Mouse (Mus musculus) layer of hippocampus, adult 8-10 months (tissue): ENCODE results near the gene Rnf186. TPM values are rescaled to one million over a fixed set of nuclear protein-coding genes. Genes with fewer than 3 reads are reported as not detected.

Experiments used
- DNase-seq, 2 experiments: peaks; one replicate each; pipeline ENCODE4 v3.0.0; 2022; ENCODE audit warnings: low spot score in 2 of 2
- total RNA-seq, 4 experiments: library from RNA; stranded (reverse); gene quantifications; 2 replicates each; pipeline ENCODE4 v1.2.4; 2022

The Rnf186 gene
- total RNA-seq, 4 experiments from 2014 or later = not detected

GRCm38 (mm10) chr4:139011201-139011702 is 44.3 kb downstream of the Rnf186 start:
- DNase-seq = no peak

DNA sequence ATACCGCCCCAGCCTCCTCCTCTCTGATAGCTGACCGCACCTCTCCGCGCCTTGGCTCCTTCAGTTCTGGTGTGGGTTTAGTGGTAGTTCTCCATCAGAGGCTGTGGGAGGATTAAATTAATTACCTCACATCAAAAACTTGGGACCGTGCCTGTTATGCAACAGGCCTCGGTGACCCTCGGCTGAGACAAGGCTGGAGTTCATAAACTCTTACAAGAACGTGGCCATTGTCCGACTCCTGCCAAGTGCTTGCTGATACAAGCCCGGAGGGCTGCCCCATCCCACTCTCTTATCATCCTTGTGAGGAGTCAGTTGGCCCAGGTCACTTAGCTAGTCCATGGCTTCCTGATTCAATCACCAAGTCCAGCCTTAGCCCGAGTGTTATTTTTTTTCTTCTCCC is 46.4 kb downstream of the Rnf186 start:
- DNase-seq = no peak

DNA sequence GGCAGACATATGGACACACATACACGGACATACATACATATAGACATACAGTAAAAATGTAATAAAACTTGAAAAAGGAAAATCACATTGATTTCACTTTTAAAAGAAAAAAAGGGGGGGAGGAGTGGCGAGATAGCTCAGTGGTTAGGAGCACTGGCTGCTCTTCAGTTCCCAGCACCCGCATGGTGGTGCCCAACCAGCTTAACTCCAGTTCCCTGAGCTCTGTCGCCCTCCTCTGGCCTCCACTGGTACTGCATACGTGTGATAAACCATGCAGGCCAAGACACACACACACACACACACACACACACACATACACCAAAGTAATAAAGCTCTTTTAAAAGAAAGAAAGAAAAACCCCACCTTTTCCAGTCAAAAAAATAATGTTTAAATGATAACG is 47.9 kb downstream of the Rnf186 start:
- no peak for DNase-seq

Other genes with a start within 250 kb of the Rnf186 start
- gene Pla2g2c, start 242.3 kb upstream of the Rnf186 start, total RNA-seq = under 1 TPM in 3 of 4 experiments, not detected in 1; 0.26 to 0.54 (median 0.32) TPM
- gene Ubxn10, start 229.9 kb upstream of the Rnf186 start, total RNA-seq = 1 to 10 TPM; 1.1 to 1.9 (median 1.5) TPM
- 1 to 10 TPM in 2 of 4 experiments, under 1 TPM in 2; 0.87 to 2.1 (median 1.1) TPM for gene Pla2g2f, start 209.5 kb upstream of the Rnf186 start, total RNA-seq
- gene Pla2g2d, start 191.4 kb upstream of the Rnf186 start, total RNA-seq = under 1 TPM; 0.23 to 0.62 (median 0.43) TPM
- 1 to 10 TPM in 2 of 4 experiments, under 1 TPM in 2; 0.94 to 3.0 (median 1.6) TPM for gene Pla2g5, start 103.6 kb upstream of the Rnf186 start, total RNA-seq
- gene Gm13030, start 93.1 kb upstream of the Rnf186 start, total RNA-seq = not detected
- gene Pla2g2e, start 89.2 kb upstream of the Rnf186 start, total RNA-seq = not detected
- 10 to 100 TPM; 10.2 to 13.0 (median 12.3) TPM for gene Otud3, start 53.2 kb upstream of the Rnf186 start, total RNA-seq
- 1 to 10 TPM; 2.3 to 5.4 (median 4.1) TPM for gene Tmco4, start 5.8 kb downstream of the Rnf186 start, total RNA-seq
- 1 to 10 TPM; 7.0 to 8.3 (median 8.0) TPM for gene Htr6, start 108.5 kb downstream of the Rnf186 start, total RNA-seq
- gene Nbl1, start 125.9 kb downstream of the Rnf186 start, total RNA-seq = 10 to 100 TPM; 72.3 to 84.6 (median 79.2) TPM
- gene Minos1, start 164.0 kb downstream of the Rnf186 start, total RNA-seq = 100 to 1,000 TPM; 187 to 234 (median 208) TPM
- 100 to 1,000 TPM; 355 to 394 (median 369) TPM for gene Capzb, start 225.8 kb downstream of the Rnf186 start, total RNA-seq